Mouse (Mus musculus): ENCODE measurements around the gene Ror1.

Ror1 gene

DNA sequence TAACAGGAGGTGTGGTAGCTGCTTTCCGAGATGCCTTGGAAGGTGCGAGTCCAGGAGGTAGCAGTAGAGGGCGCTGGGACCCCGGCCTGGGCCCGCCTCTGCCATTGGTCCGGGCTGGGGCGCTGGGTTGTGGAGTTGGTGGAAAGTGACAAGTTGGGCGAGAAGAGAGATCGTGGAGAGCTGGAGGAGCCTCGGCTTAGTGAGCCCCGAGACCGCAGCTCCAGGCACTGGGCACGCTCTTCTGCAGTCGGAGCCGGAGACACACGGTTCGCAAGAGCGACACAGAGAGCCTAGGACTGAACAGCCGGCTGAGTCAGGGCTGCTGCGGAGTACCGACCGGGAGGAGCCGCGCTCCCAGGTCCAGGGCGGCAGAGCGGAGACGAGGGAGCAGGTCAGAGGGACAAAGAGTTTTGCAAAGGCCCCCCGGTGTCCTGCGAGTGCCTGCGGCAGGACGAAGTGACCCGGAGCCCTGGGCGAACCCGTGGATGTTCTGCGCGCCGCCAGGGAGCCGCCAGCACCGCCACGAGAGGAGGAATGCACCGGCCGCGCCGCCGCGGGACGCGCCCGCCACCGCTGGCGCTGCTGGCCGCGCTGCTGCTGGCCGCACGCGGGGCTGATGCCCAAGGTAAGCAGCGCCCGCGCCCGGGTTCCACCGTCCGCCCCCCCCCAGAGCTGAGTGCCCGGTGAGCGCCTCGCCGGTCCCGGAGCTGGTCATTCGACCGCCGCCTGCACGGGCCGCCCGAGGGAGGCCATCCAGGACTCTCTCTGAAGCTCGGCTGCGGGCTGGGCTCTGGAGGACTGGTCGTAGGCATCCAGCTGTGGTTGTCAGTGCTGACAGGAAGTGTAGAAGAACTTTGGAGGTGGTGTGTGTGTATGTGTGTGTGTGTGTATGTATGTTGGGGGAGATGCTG lies at the start of gene Ror1:
TSS of gene Ror1 (plus strand) at position 107 of the 911 bp plus-strand sequence.
- DNase-seq (ENCODE audit: low read depth, low spot score), result peak; percentile 16

DNA sequence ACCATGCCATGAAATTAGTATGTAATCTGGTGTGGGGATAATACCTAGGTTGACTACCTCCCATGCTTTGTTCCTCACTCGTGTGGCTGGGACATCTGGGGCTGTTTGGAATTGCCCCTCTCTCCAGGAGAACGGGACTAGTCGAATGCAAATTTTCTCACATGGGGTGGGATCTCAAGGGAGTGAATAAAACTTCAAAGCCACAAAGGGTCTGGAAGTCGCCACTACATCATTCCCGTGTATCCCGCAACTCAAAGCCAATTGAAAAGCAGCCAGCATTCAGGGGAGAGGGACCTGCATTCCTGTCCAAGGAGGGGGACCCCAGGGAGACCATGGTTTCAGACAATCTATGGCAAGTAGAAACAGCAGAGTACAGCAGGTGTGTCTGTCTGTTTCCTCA lies 48.5 kb upstream of the Ror1 start:
- no peak for DNase-seq (ENCODE audit: low read depth, low spot score)

DNA sequence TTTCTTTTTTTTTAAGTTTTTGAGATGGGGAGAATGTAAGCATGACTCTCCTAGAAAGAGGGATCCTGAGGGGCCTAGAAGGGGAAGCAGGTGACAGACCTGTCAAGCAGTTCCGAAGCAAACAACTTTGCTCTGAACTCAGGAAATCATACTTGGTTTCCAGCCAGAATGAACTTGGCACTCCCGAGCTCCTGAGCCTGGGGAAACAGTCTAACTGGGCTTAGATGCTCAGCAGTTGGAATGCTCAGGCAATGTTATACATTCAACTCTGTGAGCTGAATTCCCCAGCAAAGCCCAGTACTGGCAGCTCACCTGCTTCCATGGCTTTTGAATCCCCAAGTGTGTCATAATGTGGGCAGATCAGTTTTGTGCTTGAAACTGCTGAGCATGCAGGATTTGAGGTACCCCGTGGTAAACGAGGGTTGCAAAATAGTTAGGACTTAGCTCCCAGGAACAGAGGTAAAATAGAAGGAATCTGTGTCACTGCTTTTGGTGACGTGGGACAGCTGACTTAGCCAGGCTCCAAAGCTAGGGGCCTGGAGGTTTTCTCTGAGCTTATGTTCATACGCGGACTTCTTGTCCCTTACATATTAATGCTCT lies 47.1 kb upstream of the Ror1 start:
- no peak for DNase-seq (ENCODE audit: low read depth, low spot score)

DNA sequence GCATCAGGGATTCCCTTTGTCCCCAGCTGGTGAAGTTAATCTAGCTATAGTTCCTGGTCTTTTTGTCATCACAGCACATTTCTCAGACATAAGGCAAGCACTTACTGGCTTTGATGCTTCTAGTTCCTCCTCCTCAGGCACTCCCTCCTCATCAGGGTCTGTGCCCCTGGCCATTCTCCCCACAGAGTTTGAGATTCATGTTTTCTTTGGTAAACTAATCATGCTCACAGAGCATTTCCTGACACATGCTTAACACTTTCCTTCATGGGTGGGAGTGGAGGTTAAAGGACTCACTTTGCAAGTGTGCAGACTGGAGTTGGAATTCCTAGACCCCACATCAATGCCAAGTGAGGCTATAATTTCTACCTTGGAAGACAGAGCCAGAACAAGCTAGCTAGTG lies 43.8 kb upstream of the Ror1 start:
- no peak for DNase-seq (ENCODE audit: low read depth, low spot score)

DNA sequence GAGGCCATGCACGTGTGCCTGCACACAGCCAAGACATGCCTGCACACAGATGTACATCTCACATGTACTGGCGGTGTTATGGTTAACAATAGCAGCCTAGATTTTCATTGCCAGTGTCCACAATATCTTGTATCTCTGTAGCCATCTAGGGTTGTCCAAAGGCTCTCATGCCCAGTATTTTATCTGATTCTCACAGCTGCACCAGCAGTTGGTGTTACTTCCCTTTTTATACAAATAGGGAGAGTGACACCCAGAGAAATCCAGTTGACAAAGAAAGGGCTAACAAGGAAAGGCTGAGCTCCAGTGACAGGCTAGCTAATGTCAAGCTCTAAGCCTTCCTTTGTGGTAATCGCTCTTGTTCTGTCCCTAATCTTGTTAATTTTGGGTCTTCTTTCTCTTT lies 43.3 kb upstream of the Ror1 start:
- DNase-seq (ENCODE audit: low read depth, low spot score), result no peak

DNA sequence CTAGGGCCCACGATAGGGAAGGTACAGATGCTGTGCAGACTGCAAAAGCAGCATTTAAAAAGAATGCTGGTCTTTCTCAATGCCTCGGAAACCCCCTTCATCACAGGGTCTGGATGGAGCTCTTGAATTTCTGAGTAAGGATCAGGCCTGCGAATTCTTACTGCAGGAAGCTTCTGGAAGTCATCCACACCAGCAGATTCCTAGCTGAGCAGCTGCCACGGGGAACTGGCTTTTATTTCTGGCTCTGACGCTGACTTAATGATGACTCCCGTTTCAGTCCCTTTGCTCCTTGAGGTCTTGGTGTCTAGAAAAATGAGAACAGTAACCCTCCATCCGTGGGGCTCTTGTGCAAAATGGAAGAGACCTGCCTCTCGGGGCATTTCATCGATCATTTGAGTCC lies 39.5 kb upstream of the Ror1 start:
- DNase-seq (ENCODE audit: low read depth, low spot score), result no peak

DNA sequence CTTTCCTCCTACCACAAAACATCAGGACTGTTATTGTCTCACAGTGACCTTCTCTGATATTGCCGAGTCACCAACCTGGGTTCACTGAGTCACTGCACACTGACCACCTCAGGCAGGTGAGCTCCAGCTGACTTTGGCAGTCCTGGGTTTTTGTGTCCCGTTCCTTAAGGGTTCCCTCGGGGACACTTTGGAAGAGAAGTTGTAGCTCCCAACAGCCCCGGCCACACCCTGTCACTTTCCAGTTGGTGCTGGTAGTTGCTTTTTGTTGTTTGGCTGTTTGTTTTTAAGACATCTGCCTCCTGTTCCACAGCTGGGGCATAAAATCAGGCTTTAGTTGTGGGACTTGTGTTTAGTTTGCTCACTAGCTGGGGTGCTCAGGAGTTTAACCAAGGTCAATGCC lies 39.1 kb upstream of the Ror1 start:
- no peak for DNase-seq (ENCODE audit: low read depth, low spot score)

DNA sequence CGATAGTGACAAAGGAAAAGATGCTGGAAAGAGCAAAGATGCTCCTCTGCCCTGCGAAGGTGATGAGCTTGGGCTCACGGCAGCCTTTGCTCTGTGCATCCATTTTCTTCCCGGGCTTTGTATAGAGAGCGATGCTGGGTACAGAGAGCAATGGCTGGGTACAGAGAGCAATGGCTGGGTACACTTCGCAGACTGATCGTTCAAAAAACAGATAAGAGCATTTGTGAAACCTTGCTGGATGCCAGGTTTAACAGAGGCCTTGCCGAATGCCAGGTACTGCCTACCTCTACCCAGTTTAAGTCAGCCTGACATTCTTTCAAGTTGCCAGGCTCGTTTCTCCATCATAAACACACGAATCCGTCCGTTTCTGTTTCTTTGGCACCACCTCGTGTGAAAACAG lies 38.2 kb upstream of the Ror1 start:
- DNase-seq (ENCODE audit: low read depth, low spot score), result no peak

DNA sequence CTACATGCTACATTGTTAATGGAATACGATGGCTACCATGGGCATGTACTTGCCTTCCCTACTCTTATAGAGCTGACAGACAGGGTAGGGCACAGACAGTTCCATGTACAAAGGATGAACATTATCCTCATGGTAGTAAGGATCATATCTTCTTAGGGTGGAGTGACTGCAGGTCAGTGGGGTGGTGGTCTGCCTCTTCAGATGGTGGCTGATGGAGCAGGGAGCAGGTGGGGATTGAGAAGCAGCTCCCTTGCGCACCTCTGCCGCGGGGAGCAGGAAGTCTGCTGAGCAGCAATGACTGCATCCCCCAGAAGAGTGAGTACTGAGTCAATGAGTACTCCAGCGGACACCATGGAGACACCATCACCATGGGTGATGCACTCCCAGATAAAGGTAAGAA lies 37.0 kb upstream of the Ror1 start:
- no peak for DNase-seq (ENCODE audit: low read depth, low spot score)

DNA sequence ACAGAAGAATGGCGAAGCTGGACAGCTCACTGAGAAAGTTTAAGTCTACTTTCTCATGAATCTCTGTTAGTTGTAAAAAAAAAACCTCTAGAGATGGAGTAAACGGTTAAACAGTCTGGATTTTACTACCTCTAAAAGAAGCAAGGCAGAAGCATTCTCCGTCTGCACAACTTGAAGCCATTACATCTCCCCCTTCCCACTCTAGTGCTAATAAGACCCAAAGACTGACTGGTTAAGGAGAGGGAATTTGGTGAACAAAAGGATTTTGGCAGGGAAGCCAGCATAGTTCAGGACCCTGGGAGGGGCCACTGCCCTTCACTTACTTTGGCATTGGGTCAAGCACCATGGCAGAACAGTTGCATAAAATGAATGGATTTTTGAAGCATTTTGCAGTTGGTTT lies 35.8 kb upstream of the Ror1 start:
- no peak for DNase-seq (ENCODE audit: low read depth, low spot score)

DNA sequence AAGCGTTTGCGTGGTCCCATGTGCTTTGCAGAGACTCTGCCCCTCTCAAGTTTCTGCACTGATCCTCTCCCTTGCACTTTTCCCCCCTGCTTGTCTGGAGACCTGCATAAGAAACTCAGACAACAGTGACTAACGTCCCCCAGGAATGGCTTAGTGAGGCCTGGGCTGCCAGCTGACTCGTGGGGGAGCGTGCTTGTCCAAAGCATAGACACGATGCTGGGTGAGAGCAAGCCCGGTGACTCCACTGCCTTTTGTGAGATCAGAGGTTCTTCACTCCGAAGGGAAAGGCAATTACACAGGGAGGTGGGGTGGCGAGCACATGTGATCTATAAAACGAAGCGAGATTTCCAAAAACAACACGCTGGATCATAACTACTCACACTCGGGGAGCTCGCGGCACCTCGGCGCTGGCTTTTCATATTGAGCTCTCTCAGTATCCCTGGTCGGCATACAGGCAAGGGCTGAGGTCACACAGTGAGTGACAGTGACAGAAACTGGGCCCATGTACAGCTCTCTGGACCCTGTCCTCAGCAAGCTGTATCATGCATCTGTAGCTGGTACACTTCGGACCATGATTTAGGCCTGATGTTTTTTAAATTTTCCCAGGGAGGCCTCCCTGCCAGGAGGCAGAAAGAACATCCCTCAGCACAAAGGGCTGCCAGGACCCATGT lies 34.1 kb upstream of the Ror1 start:
- DNase-seq (ENCODE audit: low read depth, low spot score), result no peak

DNA sequence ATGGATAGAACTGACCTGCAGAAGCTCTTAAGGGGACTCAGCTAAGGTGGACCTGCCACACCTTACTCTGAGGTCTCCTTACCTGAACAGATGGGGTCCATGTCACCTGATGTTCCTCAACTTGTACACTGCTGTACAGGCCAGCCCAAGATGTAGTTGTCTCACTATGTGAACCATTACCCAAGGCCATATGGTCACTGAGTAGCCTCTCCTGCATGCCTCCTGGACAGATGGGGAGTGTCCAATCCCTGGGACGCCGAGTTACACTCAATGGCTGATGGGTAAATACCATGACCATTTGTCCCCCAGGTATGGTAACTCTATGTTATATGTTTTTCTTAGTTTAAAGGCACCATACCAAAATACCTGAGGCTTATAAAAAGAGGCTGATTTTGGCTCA lies 29.9 kb upstream of the Ror1 start:
- no peak for DNase-seq (ENCODE audit: low read depth, low spot score)

DNA sequence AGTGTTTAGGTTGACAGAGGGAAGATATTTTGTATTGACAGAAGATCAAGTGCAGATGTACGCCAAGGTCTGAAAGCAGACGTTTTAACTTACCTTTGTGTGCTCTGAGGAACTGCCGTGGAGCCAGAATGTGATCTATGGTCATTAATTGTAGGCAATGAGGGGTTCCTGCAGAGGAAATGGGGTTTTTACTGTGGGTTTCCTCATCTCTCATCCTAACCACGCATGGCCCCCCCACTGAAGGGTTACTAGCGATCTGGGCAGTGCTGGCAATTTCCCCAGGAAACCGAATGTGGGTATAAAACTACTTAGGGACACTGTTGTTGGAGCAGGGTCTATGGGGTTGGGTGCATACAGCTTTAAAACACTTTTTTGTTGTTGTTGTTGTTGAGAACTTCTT lies 25.5 kb upstream of the Ror1 start:
- no peak for DNase-seq (ENCODE audit: low read depth, low spot score)

DNA sequence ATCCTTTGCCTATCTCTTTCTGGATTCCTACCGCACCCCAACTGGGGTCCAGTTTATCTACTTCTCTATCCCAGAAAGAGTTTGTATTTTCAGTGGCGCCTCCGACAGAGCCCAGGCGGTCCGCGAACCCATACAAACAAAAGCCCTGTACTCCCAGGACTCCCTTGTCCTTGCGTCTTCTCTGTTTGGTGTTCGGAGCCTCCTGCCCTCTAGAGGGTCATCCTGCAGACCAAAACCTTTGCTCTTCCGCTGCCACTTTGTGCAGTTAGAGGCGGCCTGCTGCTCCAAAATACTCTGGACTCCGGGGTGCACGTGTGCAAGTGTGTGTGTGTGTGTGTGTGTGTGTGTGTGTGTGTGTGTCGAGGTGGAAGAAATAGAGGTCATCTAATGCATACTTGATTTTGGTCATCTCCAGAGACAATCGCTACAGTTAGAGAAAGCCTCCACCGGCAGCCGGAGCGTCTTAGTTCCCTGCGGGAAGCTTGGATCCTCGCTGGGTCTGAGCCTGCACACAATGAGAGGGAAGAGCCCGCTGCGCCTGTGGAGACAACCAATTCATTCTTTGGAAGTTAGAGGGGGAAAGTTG lies 1.1 kb downstream of the Ror1 start:
- peak; percentile 5 for DNase-seq (ENCODE audit: low read depth, low spot score)

DNA sequence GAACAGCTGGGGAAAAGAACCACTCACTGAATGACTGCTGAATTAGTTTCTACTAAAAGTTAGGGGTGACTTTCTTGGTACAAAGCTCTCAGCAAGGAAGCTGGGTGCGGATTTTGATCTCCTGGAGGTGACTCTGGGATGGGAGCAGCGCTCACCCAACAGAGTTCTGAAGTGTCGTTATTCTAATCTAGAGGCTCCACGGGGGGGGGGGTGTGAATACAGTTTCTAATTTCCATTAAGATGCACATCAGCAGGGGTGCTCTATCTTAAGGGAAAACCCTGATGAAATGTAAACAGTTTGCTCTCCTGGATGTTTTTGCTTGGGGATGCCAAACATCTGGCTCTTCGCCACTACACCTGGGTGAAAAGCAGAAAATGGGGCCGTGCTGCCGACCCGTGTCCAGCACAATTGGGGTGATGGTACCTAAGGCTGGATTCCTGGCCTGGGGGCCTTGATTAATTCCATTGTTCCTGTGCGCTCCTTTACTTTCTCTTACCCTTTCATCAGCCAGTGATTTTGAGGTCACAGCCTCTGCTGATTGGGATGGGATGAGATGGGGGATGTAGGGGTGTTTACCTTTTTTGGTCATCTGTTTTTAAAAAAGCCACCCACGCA lies 1.9 kb downstream of the Ror1 start:
- no peak for DNase-seq (ENCODE audit: low read depth, low spot score)

DNA sequence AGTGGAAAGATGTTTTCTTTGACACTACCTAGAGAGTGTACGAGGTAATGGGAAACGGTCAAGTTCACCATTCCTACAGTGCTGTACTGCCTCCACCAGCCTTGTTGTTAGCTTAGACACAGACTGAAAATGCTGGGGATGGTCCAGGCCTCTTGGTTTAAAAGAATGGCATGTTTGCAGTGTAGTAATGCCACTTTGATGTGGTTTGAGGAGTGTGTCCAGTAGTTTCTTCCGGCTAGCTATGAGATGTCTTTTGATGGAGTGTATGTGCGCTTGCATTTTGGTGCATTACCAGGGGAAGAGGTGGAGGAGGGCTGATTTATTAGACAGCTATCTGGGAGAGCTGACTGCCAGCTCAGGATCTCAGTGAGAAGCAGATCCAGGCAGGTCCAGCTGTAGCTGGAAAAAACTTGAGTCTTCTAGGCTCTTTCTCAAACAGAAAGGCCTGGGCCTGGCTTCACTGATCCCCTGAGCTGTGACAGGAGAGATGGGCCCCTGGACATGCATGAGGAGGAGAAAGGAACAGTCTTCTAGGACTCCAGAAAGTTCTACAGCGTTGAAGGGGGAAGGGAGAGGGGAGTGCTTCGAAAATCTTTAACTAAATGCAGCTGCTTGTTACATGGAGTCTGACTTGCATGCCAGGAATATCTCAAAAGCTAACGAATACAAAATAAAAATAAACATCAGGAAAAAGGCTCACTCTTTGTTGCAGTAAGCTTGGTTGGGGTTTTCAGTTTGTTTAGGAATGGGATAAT lies 5.7 kb downstream of the Ror1 start:
- no peak for DNase-seq (ENCODE audit: low read depth, low spot score)

DNA sequence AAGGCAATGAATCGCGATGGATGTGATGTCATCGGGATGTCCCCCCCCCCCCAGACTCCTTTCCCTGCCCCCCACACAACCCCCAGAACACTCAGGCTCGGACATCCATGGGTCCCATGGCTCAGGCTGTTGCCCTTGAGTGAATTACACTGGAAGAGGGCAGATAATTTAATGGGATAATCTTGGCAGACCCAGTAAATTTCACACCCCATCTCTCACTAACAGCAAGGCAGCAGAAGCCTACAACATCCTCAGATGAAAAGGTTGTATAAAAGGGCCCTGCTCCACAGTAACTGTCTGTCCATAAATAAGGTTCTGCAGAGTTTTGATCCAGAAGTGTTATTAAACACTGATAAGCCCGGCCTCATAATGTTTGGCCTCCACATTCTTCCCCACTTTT lies 6.3 kb downstream of the Ror1 start:
- DNase-seq (ENCODE audit: low read depth, low spot score), result no peak

DNA sequence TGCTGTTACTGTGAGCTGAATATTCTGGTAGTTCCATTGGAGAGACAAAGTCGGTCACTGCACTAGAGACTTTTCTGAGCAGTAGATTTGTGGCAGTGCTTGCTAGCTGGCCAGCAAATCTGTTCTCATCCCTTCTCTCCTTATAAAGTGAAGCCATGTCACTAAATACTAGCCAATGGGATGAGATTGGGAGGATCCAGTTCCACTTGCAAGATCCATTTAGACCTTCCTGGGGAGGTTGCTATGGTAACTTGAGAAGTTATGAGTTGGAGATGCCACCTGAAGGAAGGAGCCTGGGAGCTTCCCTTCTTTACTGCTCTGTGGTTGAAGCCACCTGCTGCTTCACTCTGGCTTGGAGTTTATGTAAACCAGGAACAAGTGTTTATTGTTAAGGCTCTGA lies 8.7 kb downstream of the Ror1 start:
- no peak for DNase-seq (ENCODE audit: low read depth, low spot score)

DNA sequence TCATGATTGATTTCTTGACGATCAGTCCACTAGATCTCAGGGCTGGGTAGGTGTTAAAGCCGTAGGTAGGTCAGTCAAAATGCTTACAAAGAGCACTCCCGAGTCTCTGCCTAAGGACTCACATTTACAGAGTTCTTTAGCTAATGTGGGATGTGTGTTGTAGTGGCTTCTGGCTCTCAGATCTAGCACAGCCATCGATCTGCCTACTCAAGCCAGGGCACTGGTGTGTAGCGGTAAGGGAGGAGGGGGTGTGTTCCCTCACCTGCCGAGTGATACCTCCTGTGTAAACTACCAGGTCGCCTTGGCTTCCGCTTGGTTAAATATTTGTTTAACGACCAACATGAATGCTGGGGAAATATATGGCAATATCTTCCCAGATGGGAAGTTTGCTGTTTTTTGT lies 12.0 kb downstream of the Ror1 start:
- no peak for DNase-seq (ENCODE audit: low read depth, low spot score)

DNA sequence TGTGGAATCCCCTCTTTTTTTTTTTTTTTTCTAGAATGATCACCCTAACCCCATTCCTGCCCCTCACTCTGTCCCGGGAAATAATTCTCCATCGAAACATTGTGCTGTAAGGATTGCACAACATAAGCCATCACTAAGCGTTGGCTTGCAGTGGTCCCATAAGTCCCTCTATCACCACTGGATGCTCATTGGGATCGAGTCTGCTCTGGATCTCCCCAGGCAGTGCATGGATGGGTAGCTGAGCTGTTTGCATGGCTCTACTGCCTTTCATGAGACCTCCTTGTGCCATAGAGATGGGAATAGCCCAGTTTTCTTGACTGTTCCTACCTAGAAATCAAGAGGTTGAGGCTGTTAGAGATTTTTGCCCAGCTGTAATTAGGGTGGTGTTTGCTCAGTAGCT lies 13.0 kb downstream of the Ror1 start:
- DNase-seq (ENCODE audit: low read depth, low spot score), result no peak

DNA sequence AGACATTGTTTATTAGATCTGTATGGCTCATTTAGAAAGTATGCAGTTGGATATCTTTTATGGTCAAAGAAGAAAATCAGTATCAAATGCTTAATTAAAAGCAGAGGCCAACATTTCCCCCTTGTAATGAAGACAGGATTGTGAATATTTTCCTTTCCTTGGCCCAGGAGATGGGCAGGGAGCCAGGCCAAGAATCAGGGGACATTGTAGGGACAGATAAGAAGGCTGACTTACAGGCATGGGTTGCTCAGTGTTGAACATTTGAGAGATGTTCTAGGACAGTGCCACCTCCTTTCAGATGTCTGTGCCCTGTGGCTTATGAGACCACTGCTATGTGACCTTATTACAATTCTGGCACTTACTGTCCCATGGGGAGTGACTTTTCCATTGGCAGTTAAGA lies 18.6 kb downstream of the Ror1 start:
- no peak for DNase-seq (ENCODE audit: low read depth, low spot score)

All from CD4-positive helper T cell, adult 2 months (primary cell).